Mouse (Mus musculus) brain, embryonic 14.5 days (tissue): ENCODE measurements around the gene Selenot.

Experiments used
- CTCF ChIP-seq: fragments of 200-500 bp; IDR thresholded peaks from 2 replicates; pipeline ENCODE4 v1.5.1; 2012; ENCODE audit warnings: inconsistent platforms, mild to moderate bottlenecking, moderate library complexity, borderline replicate concordance; ENCODE audit not compliant: insufficient read depth, insufficient read length; ENCODE audit errors: extremely low read depth
- POLR2A ChIP-seq: fragments of 200-500 bp; IDR thresholded peaks from 2 replicates; pipeline ENCODE4 v1.6.1; 2012; ENCODE audit warnings: mild to moderate bottlenecking, inconsistent platforms, borderline replicate concordance; ENCODE audit not compliant: poor library complexity, insufficient read depth, insufficient read length, severe bottlenecking; ENCODE audit errors: extremely low read depth

GRCm38 (mm10) chr3:58593623-58594022 lies 17.2 kb downstream of the Selenot start:
- TF ChIP-seq POLR2A (no peak), CTCF (no peak)
